In genomic region chr5:135010320-135010709, GRCm38 (mm10) we compare ENCODE assay signal across 8 mouse cellular contexts. TPM values are rescaled to one million over a fixed set of nuclear protein-coding genes. Genes with fewer than 3 reads are reported as not detected.
DNase-seq lines count a peak whose midpoint lies in the region; ATAC-seq and TF ChIP-seq lines count a peak whose summit lies in the region.

No protein-coding gene starts in this region.

- peak overlapping the region; percentile 80 for H3K9ac ChIP-seq in heart, embryonic 13.5 days
- H3K9ac ChIP-seq in heart, embryonic 16.5 days (ENCODE audit: low read length): peak overlapping the region; percentile 81

- ATAC-seq in heart, embryonic 13.5 days (ENCODE audit: extremely low read depth, insufficient number of reproducible peaks, low FRiP score, low TSS enrichment): no peak
- ATAC-seq in G1E (ENCODE audit: extremely low read depth, insufficient number of reproducible peaks, low FRiP score, poor library complexity, severe bottlenecking): no peak
- ATAC-seq in heart, embryonic 16.5 days (replicated peaks; ENCODE audit: extremely low read depth, insufficient read depth, low FRiP score): no peak

- peak overlapping the region; percentile 77 for H3K4me3 ChIP-seq in heart, embryonic 13.5 days
- H3K4me3 ChIP-seq in G1E (ENCODE audit: low read depth, low read length): peak overlapping the region; percentile 84
- peak overlapping the region; percentile 75 for H3K4me3 ChIP-seq in heart, embryonic 16.5 days (ENCODE audit: low read length)
- H3K4me3 ChIP-seq in midbrain, embryonic 10.5 days: peak overlapping the region; percentile 70

- H3K27ac ChIP-seq in heart, embryonic 13.5 days (replicated peaks): peak overlapping the region; percentile 96
- peak overlapping the region; percentile 98 for H3K27ac ChIP-seq in heart, embryonic 16.5 days (ENCODE audit: low read length)
- peak overlapping the region; percentile 90 for H3K27ac ChIP-seq in midbrain, embryonic 10.5 days (replicated peaks)

- 0 out of 2 replicates have a peak, but pooled peaks cover under 1% of the 10 kb centered on the region for H3K27me3 ChIP-seq in heart, embryonic 13.5 days (replicated peaks)
- no peaks in the 10 kb centered on the region for H3K27me3 ChIP-seq in G1E (ENCODE audit: insufficient read depth, low read length)
- H3K27me3 ChIP-seq in heart, embryonic 16.5 days (ENCODE audit: control insufficient read depth, insufficient read depth, low read length): no peaks in the 10 kb centered on the region
- H3K27me3 ChIP-seq in midbrain, embryonic 10.5 days (ENCODE audit: low read depth, poor library complexity, severe bottlenecking): peaks cover 30% of the 10 kb centered on the region

- H3K9me3 ChIP-seq in heart, embryonic 13.5 days: no peaks in the 10 kb centered on the region
- H3K9me3 ChIP-seq in G1E (replicated peaks): no peaks in the 10 kb centered on the region
- no peaks in the 10 kb centered on the region for H3K9me3 ChIP-seq in heart, embryonic 16.5 days (replicated peaks; ENCODE audit: control insufficient read depth, low read length)
- H3K9me3 ChIP-seq in midbrain, embryonic 10.5 days (replicated peaks): no peaks in the 10 kb centered on the region

- peak overlapping the region; percentile 82 for H3K4me2 ChIP-seq in heart, embryonic 13.5 days
- peak overlapping the region; percentile 64 for H3K4me2 ChIP-seq in heart, embryonic 16.5 days (ENCODE audit: low read depth, low read length)

- no peak for TF ChIP-seq CTCF in G1E (IDR thresholded peaks at IDR 0.05; ENCODE audit: low read depth, low read length)

- WGBS in heart, embryonic 13.5 days: 62% methylated on average over 7 of the region's 7 CpGs
- 60% methylated on average over 7 of the region's 7 CpGs for WGBS in heart, embryonic 16.5 days
- WGBS in midbrain, embryonic 10.5 days: 63% methylated on average over 7 of the region's 7 CpGs

- peaks cover 36% of the 10 kb centered on the region for H3K4me1 ChIP-seq in heart, embryonic 13.5 days
- H3K4me1 ChIP-seq in G1E (ENCODE audit: insufficient read depth, low read depth, low read length): peaks cover 59% of the 10 kb centered on the region
- peaks cover 7% of the 10 kb centered on the region for H3K4me1 ChIP-seq in heart, embryonic 16.5 days (ENCODE audit: control insufficient read depth, insufficient read depth, low read length)
- H3K4me1 ChIP-seq in midbrain, embryonic 10.5 days: peaks cover 49% of the 10 kb centered on the region

- H3K36me3 ChIP-seq in heart, embryonic 13.5 days: peaks cover 10% of the 10 kb centered on the region
- peaks cover 41% of the 10 kb centered on the region for H3K36me3 ChIP-seq in G1E (replicated peaks)
- H3K36me3 ChIP-seq in heart, embryonic 16.5 days (ENCODE audit: control insufficient read depth, insufficient read depth): 0 out of 2 replicates have a peak, but pooled peaks cover 3% of the 10 kb centered on the region
- 0 out of 2 replicates have a peak, but pooled peaks cover 4% of the 10 kb centered on the region for H3K36me3 ChIP-seq in midbrain, embryonic 10.5 days

- DNase-seq in heart, adult 9 months (ENCODE audit: low spot score in 2 of 2): no peak
- no peak for DNase-seq in G1E (ENCODE audit: low spot score)
- no peak for DNase-seq in midbrain, embryonic 10.5 days (ENCODE audit: low spot score)
- DNase-seq in urinary bladder, postnatal 14 days (ENCODE audit: low spot score): no peak
- no peak for DNase-seq in thymus, postnatal 25 days
- DNase-seq in kidney, postnatal 14 days: no peak

RNA-seq across cellular contexts. Expression of gene Abhd11, which starts 1.4 kb away (rescaled TPM):
- 59.1 and 65.8 TPM in 2 replicates for polyA plus RNA-seq in heart, embryonic 13.5 days (2015; fragmentation: Nextera tagmentation; extraction: Ambion mirVana)
- total RNA-seq in G1E (2014; fragmentation: Nextera tagmentation): 21.7 and 36.1 TPM in 2 replicates
- 37.2 and 45.1 TPM in 2 replicates for total RNA-seq in G1E (2017)
- polyA plus RNA-seq in G1E (2012): 61.2 and 65.9 TPM in 2 replicates
- 74.5 and 78.6 TPM in 2 replicates for polyA plus RNA-seq in heart, embryonic 16.5 days (2015; fragmentation: Nextera tagmentation; extraction: Ambion mirVana)
- 39.4 and 39.8 TPM in 2 replicates for polyA plus RNA-seq in midbrain, embryonic 10.5 days (2016; fragmentation: Nextera tagmentation; extraction: Ambion mirVana)

RNA-seq across cellular contexts. Expression of gene Stx1a, which starts 13.0 kb away (rescaled TPM):
- polyA plus RNA-seq in heart, embryonic 13.5 days (2015; fragmentation: Nextera tagmentation; extraction: Ambion mirVana): 8.2 and 8.3 TPM in 2 replicates
- total RNA-seq in G1E (2014; fragmentation: Nextera tagmentation): 3.1 and 4.1 TPM in 2 replicates
- total RNA-seq in G1E (2017): 2.9 and 3.3 TPM in 2 replicates
- polyA plus RNA-seq in G1E (2012): 5.6 and 5.9 TPM in 2 replicates
- polyA plus RNA-seq in heart, embryonic 16.5 days (2015; fragmentation: Nextera tagmentation; extraction: Ambion mirVana): 6.0 and 7.4 TPM in 2 replicates
- 13.3 and 17.5 TPM in 2 replicates for polyA plus RNA-seq in midbrain, embryonic 10.5 days (2016; fragmentation: Nextera tagmentation; extraction: Ambion mirVana)

RNA-seq across cellular contexts. Expression of gene Cldn3, which starts 24.3 kb away (rescaled TPM):
- 6.3 and 7.0 TPM in 2 replicates for polyA plus RNA-seq in heart, embryonic 13.5 days (2015; fragmentation: Nextera tagmentation; extraction: Ambion mirVana)
- total RNA-seq in G1E (2014; fragmentation: Nextera tagmentation): not detected in 2 replicates
- total RNA-seq in G1E (2017): not detected in 2 replicates
- polyA plus RNA-seq in G1E (2012): 0.87 and 0.98 TPM in 2 replicates
- polyA plus RNA-seq in heart, embryonic 16.5 days (2015; fragmentation: Nextera tagmentation; extraction: Ambion mirVana): 8.0 and 32.8 TPM in 2 replicates
- 2.0 and 2.9 TPM in 2 replicates for polyA plus RNA-seq in midbrain, embryonic 10.5 days (2016; fragmentation: Nextera tagmentation; extraction: Ambion mirVana)

RNA-seq across cellular contexts. Expression of gene Dnajc30, which starts 53.7 kb away (rescaled TPM):
- polyA plus RNA-seq in heart, embryonic 13.5 days (2015; fragmentation: Nextera tagmentation; extraction: Ambion mirVana): 26.4 and 28.1 TPM in 2 replicates
- total RNA-seq in G1E (2014; fragmentation: Nextera tagmentation) (17.3 and 25.7 TPM in 2 replicates), G1E (2017) (8.0 and 8.7 TPM in 2 replicates)
- 51.3 and 67.6 TPM in 2 replicates for polyA plus RNA-seq in G1E (2012)
- polyA plus RNA-seq in heart, embryonic 16.5 days (2015; fragmentation: Nextera tagmentation; extraction: Ambion mirVana): 28.8 and 30.9 TPM in 2 replicates
- polyA plus RNA-seq in midbrain, embryonic 10.5 days (2016; fragmentation: Nextera tagmentation; extraction: Ambion mirVana): 27.2 and 28.3 TPM in 2 replicates

RNA-seq across cellular contexts. Expression of gene Bud23, which starts 54.4 kb away (rescaled TPM):
- polyA plus RNA-seq in heart, embryonic 13.5 days (2015; fragmentation: Nextera tagmentation; extraction: Ambion mirVana): 70.8 and 71.2 TPM in 2 replicates
- total RNA-seq in G1E (2014; fragmentation: Nextera tagmentation) (67.0 and 73.0 TPM in 2 replicates), G1E (2017) (79.3 and 110 TPM in 2 replicates)
- 176 and 203 TPM in 2 replicates for polyA plus RNA-seq in G1E (2012)
- 59.7 and 70.4 TPM in 2 replicates for polyA plus RNA-seq in heart, embryonic 16.5 days (2015; fragmentation: Nextera tagmentation; extraction: Ambion mirVana)
- polyA plus RNA-seq in midbrain, embryonic 10.5 days (2016; fragmentation: Nextera tagmentation; extraction: Ambion mirVana): 158 and 179 TPM in 2 replicates
